Mouse (Mus musculus) MEL (cell line): ENCODE measurements around the gene Gys1. TPM values are rescaled to one million over a fixed set of nuclear protein-coding genes. Genes with fewer than 3 reads are reported as not detected.

Source experiments
- DNase-seq: peaks from one replicate; pipeline ENCODE4 v3.0.0; 2011; ENCODE audit warnings: low read depth, low spot score
- H3K27ac ChIP-seq: 2 replicates; pipeline ENCODE4 v1.5.1; 2012; ENCODE audit warnings: low read depth, mild to moderate bottlenecking, control low read depth, low read length, moderate library complexity; ENCODE audit not compliant: control insufficient read depth
- H3K27me3 ChIP-seq, 2 experiments: fragments of 150-350 bp in 1 of 2; sonication (generic) in 1 of 2; 2 replicates each; pipeline ENCODE4 v1.6.1; 2012; ENCODE audit warnings: low read length in 2 of 2, mild to moderate bottlenecking in 2 of 2, improper control_type of control experiment in 1 of 2, moderate library complexity in 1 of 2; ENCODE audit not compliant: insufficient read depth in 2 of 2, control insufficient read depth in 1 of 2
- H3K36me3 ChIP-seq, 2 experiments: 2 replicates each; pipeline ENCODE4 v1.6.1; 2012 to 2014; ENCODE audit warnings: low read length in 2 of 2, improper control_type of control experiment in 1 of 2, inconsistent platforms in 1 of 2, mild to moderate bottlenecking in 1 of 2; ENCODE audit not compliant: insufficient read depth in 2 of 2, control insufficient read depth in 1 of 2
- H3K4me1 ChIP-seq, 2 experiments: fragments of 150-350 bp in 1 of 2; sonication (generic) in 1 of 2; 2 replicates each; pipeline ENCODE4 v1.6.1; 2012; ENCODE audit warnings: low read length in 2 of 2, improper control_type of control experiment in 1 of 2, mild to moderate bottlenecking in 1 of 2; ENCODE audit not compliant: insufficient read depth in 2 of 2, control insufficient read depth in 1 of 2
- H3K4me3 ChIP-seq, 2 experiments: fragments of 150-350 bp in 1 of 2; sonication (generic) in 1 of 2; 2 replicates each; pipeline ENCODE4 v1.5.1; 2012; ENCODE audit warnings: low read depth in 2 of 2, low read length in 2 of 2, mild to moderate bottlenecking in 2 of 2, moderate library complexity in 2 of 2, control low read depth in 1 of 2, improper control_type of control experiment in 1 of 2; ENCODE audit not compliant: control insufficient read depth in 1 of 2, insufficient read depth in 1 of 2
- H3K79me2 ChIP-seq: 2 replicates; pipeline ENCODE4 v1.6.1; 2012; ENCODE audit warnings: mild to moderate bottlenecking, low read length, moderate library complexity; ENCODE audit not compliant: control insufficient read depth, poor library complexity, insufficient read depth
- H3K9ac ChIP-seq: 2 replicates; pipeline ENCODE4 v1.6.1; 2012; ENCODE audit warnings: low read depth, mild to moderate bottlenecking, control low read depth, low read length, moderate library complexity; ENCODE audit not compliant: control insufficient read depth, poor library complexity, severe bottlenecking
- H3K9me3 ChIP-seq: fragments of 150-350 bp; sonication (generic); replicated peaks from 2 replicates; pipeline ENCODE4 v1.6.1; 2012; ENCODE audit warnings: mild to moderate bottlenecking, low read length, improper control_type of control experiment, moderate library complexity; ENCODE audit not compliant: insufficient read depth
- CHD2 ChIP-seq: IDR thresholded peaks from 2 replicates; pipeline ENCODE4 v1.6.1; 2011; ENCODE audit warnings: low read length, improper control_type of control experiment
- CTCF ChIP-seq, 3 experiments: IDR thresholded peaks in 2 of 3; conservative IDR thresholded peaks in 1 of 3; 2 replicates each; pipeline ENCODE4 v1.5.1; 2011 to 2012; ENCODE audit warnings: low read length in 3 of 3, low read depth in 2 of 3, mild to moderate bottlenecking in 2 of 3, improper control_type of control experiment in 1 of 3, inconsistent platforms in 1 of 3, mixed read lengths in 1 of 3, moderate library complexity in 1 of 3; ENCODE audit not compliant: control insufficient read depth in 1 of 3, insufficient read depth in 1 of 3, poor library complexity in 1 of 3, severe bottlenecking in 1 of 3
- E2F4 ChIP-seq: IDR thresholded peaks from 2 replicates; pipeline ENCODE4 v1.6.1; 2011; ENCODE audit warnings: low read depth, low read length, improper control_type of control experiment, borderline replicate concordance
- HCFC1 ChIP-seq: IDR thresholded peaks from 2 replicates; pipeline ENCODE4 v1.6.1; 2012; ENCODE audit warnings: low read depth, mild to moderate bottlenecking, inconsistent platforms, low read length, improper control_type of control experiment, moderate library complexity
- JUND ChIP-seq: IDR thresholded peaks from 2 replicates; pipeline ENCODE4 v1.6.1; 2011; ENCODE audit warnings: low read depth, mild to moderate bottlenecking, improper control_type of control experiment, low read length
- KAT2A ChIP-seq: conservative IDR thresholded peaks from 2 replicates; pipeline ENCODE4 v1.6.1; 2012; ENCODE audit warnings: low read depth, low read length, improper control_type of control experiment, inconsistent platforms
- MAFK ChIP-seq: IDR thresholded peaks from 2 replicates; pipeline ENCODE4 v1.6.1; 2011; ENCODE audit warnings: low read depth, mild to moderate bottlenecking, low read length, improper control_type of control experiment, borderline replicate concordance
- MAX ChIP-seq: IDR thresholded peaks from 2 replicates; pipeline ENCODE4 v1.6.1; 2011; ENCODE audit warnings: low read length, improper control_type of control experiment
- MEF2A ChIP-seq: IDR thresholded peaks from 2 replicates; pipeline ENCODE4 v1.6.1; 2014; ENCODE audit warnings: low read depth, mild to moderate bottlenecking, inconsistent platforms, low read length, improper control_type of control experiment; ENCODE audit not compliant: poor library complexity, insufficient replicate concordance, severe bottlenecking; ENCODE audit errors: extremely low read depth
- NELFE ChIP-seq: IDR thresholded peaks from 2 replicates; pipeline ENCODE4 v1.6.1; 2011; ENCODE audit warnings: low read depth, low read length, improper control_type of control experiment
- POLR2AphosphoS5 ChIP-seq: IDR thresholded peaks from 2 replicates; pipeline ENCODE4 v1.6.1; 2012; ENCODE audit warnings: low read depth, borderline replicate concordance, mild to moderate bottlenecking, inconsistent platforms, low read length, moderate library complexity, mixed read lengths
- RAD21 ChIP-seq: IDR thresholded peaks from 2 replicates; pipeline ENCODE4 v1.6.1; 2011; ENCODE audit warnings: mild to moderate bottlenecking, low read depth, low read length, improper control_type of control experiment
- RCOR1 ChIP-seq: IDR thresholded peaks from 2 replicates; pipeline ENCODE4 v1.6.1; 2012; ENCODE audit warnings: low read depth, mild to moderate bottlenecking, inconsistent platforms, low read length, improper control_type of control experiment
- SMC3 ChIP-seq: IDR thresholded peaks from 2 replicates; pipeline ENCODE4 v1.6.1; 2011; ENCODE audit warnings: low read depth, low read length, improper control_type of control experiment
- TAL1 ChIP-seq: IDR thresholded peaks from 2 replicates; pipeline ENCODE4 v1.6.1; 2012; ENCODE audit warnings: mild to moderate bottlenecking, inconsistent platforms, low read length, moderate library complexity, mixed read lengths
- TBP ChIP-seq: IDR thresholded peaks from 2 replicates; pipeline ENCODE4 v1.8.0; 2011; ENCODE audit warnings: low read depth, low read length, improper control_type of control experiment
- UBTF ChIP-seq: IDR thresholded peaks from 2 replicates; pipeline ENCODE4 v1.6.1; 2012; ENCODE audit warnings: low read depth, mild to moderate bottlenecking, inconsistent platforms, low read length, improper control_type of control experiment, moderate library complexity, borderline replicate concordance; ENCODE audit not compliant: insufficient read depth
- USF1 ChIP-seq: IDR thresholded peaks from 2 replicates; pipeline ENCODE4 v1.6.1; 2014; ENCODE audit warnings: low read depth, mild to moderate bottlenecking, inconsistent platforms, low read length, improper control_type of control experiment, moderate library complexity
- USF2 ChIP-seq, 2 experiments: IDR thresholded peaks; 2 replicates each; pipeline ENCODE4 v1.6.1; 2011 to 2012; ENCODE audit warnings: improper control_type of control experiment in 2 of 2, low read length in 2 of 2, borderline replicate concordance in 1 of 2, inconsistent platforms in 1 of 2, low read depth in 1 of 2, mild to moderate bottlenecking in 1 of 2; ENCODE audit not compliant: insufficient read depth in 1 of 2
- ZC3H11A ChIP-seq: IDR thresholded peaks from 2 replicates; pipeline ENCODE4 v1.6.1; 2012; ENCODE audit warnings: low read depth, mild to moderate bottlenecking, inconsistent platforms, low read length, improper control_type of control experiment
- ZKSCAN1 ChIP-seq: IDR thresholded peaks from 2 replicates; pipeline ENCODE4 v1.6.1; 2012; ENCODE audit warnings: low read depth, mild to moderate bottlenecking, inconsistent platforms, low read length, improper control_type of control experiment, moderate library complexity
- ZNF384 ChIP-seq: IDR thresholded peaks from 2 replicates; pipeline ENCODE4 v1.6.1; 2012; ENCODE audit warnings: low read depth, mild to moderate bottlenecking, inconsistent platforms, low read length, improper control_type of control experiment
- polyA plus RNA-seq, 2 experiments: library from polyadenylated mRNA; stranded (reverse) in 1 of 2; unstranded in 1 of 2; fragments of >175 nt in 1 of 2; fragments of >200 nt in 1 of 2; gene quantifications; 2 replicates each; pipeline versions ENCODE4 v1.2.1 to v1.2.4; 2012; ENCODE audit warnings: low replicate concordance in 2 of 2, low read depth in 1 of 2; ENCODE audit not compliant: insufficient read length in 2 of 2, insufficient read depth in 1 of 2, missing spikeins in 1 of 2
- total RNA-seq: library from RNA; depleted of rRNA; stranded (reverse); fragments of 300-350 nt; gene quantifications from 2 replicates; pipeline ENCODE4 v1.2.3, GENCODE M21; 2012

Gys1 gene
- total and polyA plus RNA-seq, 3 experiments, result 12.8 to 46.9 TPM; not detected in 1

GRCm38 (mm10) chr7:45405091-45406075 lies 29.3 kb upstream of the Gys1 start, which contains the start of gene Kcna7 (continued):
- TF ChIP-seq RCOR1 (no peak), POLR2AphosphoS5 (no peak), HCFC1 (0 out of 2 replicates have a peak, but pooled peaks have one; percentile 50), TAL1 (no peak), UBTF (no peak), USF2 (IDR thresholded peaks at IDR 0.05; ENCODE audit: borderline replicate concordance in 1 of 2, insufficient read depth in 1 of 2, low read depth in 1 of 2, low read length in 2 of 2) (no peak), ZKSCAN1 (no peak)
- TF ChIP-seq, all 39 proteins: peak for 13

- H3K4me1 ChIP-seq, result peaks cover 0 to 3% of the 10 kb centered on the region in 2 experiments; a peak in 1 of 4 replicates
- TF ChIP-seq SMC3 (no peak), RAD21 (no peak)
- no peaks in the 10 kb centered on the region for H3K9me3 ChIP-seq
- H3K4me3 ChIP-seq, result no peak overlapping the region
- no peak for DNase-seq
- H3K27ac ChIP-seq, result no peak overlapping the region
- H3K27me3 ChIP-seq, result no peaks in the 10 kb centered on the region; a peak in 1 of 4 replicates
- H3K9ac ChIP-seq, result no peak overlapping the region
- H3K79me2 ChIP-seq, result no peaks in the 10 kb centered on the region
- no peaks in the 10 kb centered on the region for H3K36me3 ChIP-seq
Measured at GRCm38 (mm10) chr7:45406157-45407156, 28.2 kb upstream of the Gys1 start.

GRCm38 (mm10) chr7:45407836-45408235 lies 26.8 kb upstream of the Gys1 start:
- TF ChIP-seq USF1, result no peak
- TF ChIP-seq ZKSCAN1, result no peak
- TF ChIP-seq RCOR1, result no peak
- no peak for TF ChIP-seq MAFK
- no peak for TF ChIP-seq MAX
- no peak for TF ChIP-seq NELFE
- no peak for TF ChIP-seq CTCF (IDR thresholded peaks at IDR 0.05 in 2 of 3, conservative IDR thresholded peaks at IDR 0.05 in 1 of 3; ENCODE audit: control insufficient read depth in 1 of 3, insufficient read depth in 1 of 3, low read depth in 2 of 3, low read length in 3 of 3, poor library complexity in 1 of 3, severe bottlenecking in 1 of 3)
- no peak for TF ChIP-seq JUND
- no peak for TF ChIP-seq TBP
- no peak for TF ChIP-seq CHD2
- TF ChIP-seq POLR2AphosphoS5, result no peak
- TF ChIP-seq USF2 (IDR thresholded peaks at IDR 0.05; ENCODE audit: borderline replicate concordance in 1 of 2, insufficient read depth in 1 of 2, low read depth in 1 of 2, low read length in 2 of 2), result no peak
- TF ChIP-seq ZNF384, result no peak
- TF ChIP-seq KAT2A, result no peak
- no peak for TF ChIP-seq E2F4
- no peak for TF ChIP-seq ZC3H11A
- no peak for TF ChIP-seq MEF2A
- no peak for TF ChIP-seq RAD21
- TF ChIP-seq TAL1, result no peak
- peaks cover 0 to 3% of the 10 kb centered on the region in 2 experiments; a peak in 1 of 4 replicates for H3K4me1 ChIP-seq
- DNase-seq, result no peak
- no peaks in the 10 kb centered on the region for H3K79me2 ChIP-seq
- H3K27ac ChIP-seq, result no peak overlapping the region
- no peaks in the 10 kb centered on the region for H3K36me3 ChIP-seq
- H3K9ac ChIP-seq, result no peak overlapping the region
- H3K9me3 ChIP-seq, result no peaks in the 10 kb centered on the region
- H3K27me3 ChIP-seq, result peaks cover 0 to 3% of the 10 kb centered on the region in 2 experiments; a peak in 2 of 4 replicates
- H3K4me3 ChIP-seq, result no peak overlapping the region
